ENCODE assay signal across 9 mouse cellular contexts in the genomic region with DNA sequence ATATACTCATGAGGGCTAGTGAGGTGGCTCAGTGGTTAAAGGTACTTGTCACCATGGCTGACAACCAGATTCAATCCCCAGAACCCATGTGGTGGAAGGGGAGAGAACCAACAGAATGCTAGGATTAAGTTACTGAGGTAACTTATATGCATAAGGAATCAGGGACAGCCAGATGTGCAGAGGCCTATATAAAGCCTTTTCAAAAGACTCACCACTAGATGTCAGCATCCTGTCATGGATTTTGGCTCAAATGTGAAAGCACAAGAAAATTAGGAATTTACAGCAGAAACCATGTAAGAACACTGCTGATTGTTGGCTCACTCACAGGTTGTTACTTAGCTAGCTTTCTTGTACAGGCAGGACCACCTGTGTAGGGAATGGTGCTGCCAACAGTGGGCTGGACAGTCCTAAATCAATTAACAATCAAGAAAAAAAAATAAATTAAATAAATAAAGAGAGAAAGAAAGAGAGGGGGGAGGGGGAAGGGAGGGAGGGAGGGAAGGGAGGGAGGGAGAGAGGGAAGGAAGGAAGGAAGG.
DNase-seq lines count a peak whose midpoint lies in the region; ATAC-seq and TF ChIP-seq lines count a peak whose summit lies in the region.
"Had no signal": no experiment of that assay in that cellular context is flagged by ENCODE, and none has a peak within 500 bp of the region (broad histone marks: within the 10 kb centered on the region; RNA-seq: fewer than 3 reads in every experiment).

No protein-coding gene starts in this region.

- DNase-seq in cerebellum, adult 2 months, result no peak
- DNase-seq in cerebellum, postnatal 25 days, result no peak
- DNase-seq in layer of hippocampus, adult 9-10 months (ENCODE audit: low spot score), result peak; percentile 26
- DNase-seq in layer of hippocampus, postnatal 25 days (ENCODE audit: extremely low spot score in 1 of 2, low spot score in 1 of 2), result no peak
- no peak for DNase-seq in Patski (ENCODE audit: low read depth, low spot score)
- peak; percentile 51 for DNase-seq in induced T-regulatory cell, adult 2 months (ENCODE audit: low read depth)
- peak; percentile 26 for DNase-seq in telencephalon, adult 2 months (ENCODE audit: low read depth, low spot score)

- TF ChIP-seq POLR2A in cerebellum, adult 2 months (IDR thresholded peaks at IDR 0.05; ENCODE audit: borderline replicate concordance, insufficient read depth, low read length), result no peak

- H3K27me3 ChIP-seq in cerebellum, adult 2 months (ENCODE audit: control insufficient read depth, insufficient read depth, low read length), result no peaks in the 10 kb centered on the region
- H3K27me3 ChIP-seq in Patski, result no peaks in the 10 kb centered on the region
- H3K27me3 ChIP-seq: neural tube, embryonic 13.5 days had no signal

- no peaks in the 10 kb centered on the region for H3K4me1 ChIP-seq in cerebellum, adult 2 months (ENCODE audit: control insufficient read depth, insufficient read depth, low read length)
- H3K4me1 ChIP-seq: neural tube, embryonic 13.5 days had no signal

- TF ChIP-seq CTCF in cerebellum, adult 2 months (IDR thresholded peaks at IDR 0.05; ENCODE audit: borderline replicate concordance, insufficient read depth, low read depth, low read length), result peak; percentile 25; the same call in 1 of the 2 replicates
- peak; percentile 62 for TF ChIP-seq CTCF in Patski (IDR thresholded peaks at IDR 0.05)

- POLR2A ChIA-PET in Patski (lab: Charles Lee), result no interaction called here

- in situ Hi-C loops in Patski (cut with MboI; ENCODE audit: low pct_unique_long_range_greater_than_20kb), result loop anchor here (5.0 kb wide), 1 partner anchor 106 kb away; no protein-coding TSS in a partner anchor

- H3K4me3 ChIP-seq in cerebellum, adult 2 months (replicated peaks; ENCODE audit: insufficient read depth, low read depth, low read length), result no peak overlapping the region
- H3K4me3 ChIP-seq: neural tube, embryonic 13.5 days had no signal

- H3K27ac ChIP-seq in cerebellum, adult 2 months (ENCODE audit: insufficient read depth, low read length), result no peak overlapping the region
- H3K27ac ChIP-seq: neural tube, embryonic 13.5 days had no signal

- ATAC-seq in Patski, result no peak
- ATAC-seq in erythroblast, adult 5-6 weeks (replicated peaks; ENCODE audit: low FRiP score, poor library complexity, severe bottlenecking), result no peak

- CTCF ChIA-PET in Patski (lab: Charles Lee), result interaction anchor here (2.3 kb wide), 1 partner anchor 109 kb away, joined by 11 read pairs; no protein-coding TSS in a partner anchor

Comparison
In these comparisons a context has a peak if more than half of its experiments do, and no peak if none do; other contexts are left out.
1. DNase-seq: peak in layer of hippocampus, adult 9-10 months (single experiment), induced T-regulatory cell, adult 2 months (single experiment) and telencephalon, adult 2 months (single experiment); none in cerebellum, adult 2 months (0 of 2), cerebellum, postnatal 25 days (0 of 2), layer of hippocampus, postnatal 25 days (0 of 2) and Patski (single experiment).